Mouse (Mus musculus): Measurements from ENCODE around the gene Tmem236.

- TF ChIP-seq POLR2A (IDR thresholded peaks at IDR 0.05; ENCODE audit: insufficient read depth, low read depth, low read length), result no peak
- no peak for TF ChIP-seq CTCF (IDR thresholded peaks at IDR 0.05; ENCODE audit: insufficient read depth, low read depth, low read length)
Observed at GRCm38 (mm10) chr2:14159047-14159446, 15.3 kb upstream of the Tmem236 start.
